Mouse (Mus musculus) right cerebral cortex, postnatal 36 days (tissue): Measurements from ENCODE around the gene Ppm1h.

Source experiments
- DNase-seq, 2 experiments: peaks; one replicate each; pipeline ENCODE4 v3.0.0; 2022; ENCODE audit warnings: low spot score in 2 of 2, mixed read lengths in 1 of 2

The Ppm1h gene

DNA sequence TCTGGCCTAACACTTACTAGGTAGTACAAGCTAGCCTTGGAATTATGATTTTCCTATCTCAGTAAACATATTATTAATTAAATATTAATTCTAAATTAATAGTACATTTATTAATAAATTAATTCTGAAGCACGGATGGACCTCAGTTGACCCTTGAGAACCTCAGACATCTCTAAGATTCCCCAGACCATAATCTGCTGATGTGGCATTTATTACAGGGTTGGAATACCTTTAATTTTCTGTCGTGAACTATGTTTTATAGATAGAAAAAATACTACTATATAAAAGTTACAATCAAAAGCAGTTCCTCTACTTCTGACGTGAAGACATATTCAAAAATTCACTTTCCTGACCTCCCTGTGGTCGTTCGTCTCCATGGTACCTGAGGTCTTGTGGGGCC is 19.8 kb downstream of the Ppm1h start:
- no peak for DNase-seq

DNA sequence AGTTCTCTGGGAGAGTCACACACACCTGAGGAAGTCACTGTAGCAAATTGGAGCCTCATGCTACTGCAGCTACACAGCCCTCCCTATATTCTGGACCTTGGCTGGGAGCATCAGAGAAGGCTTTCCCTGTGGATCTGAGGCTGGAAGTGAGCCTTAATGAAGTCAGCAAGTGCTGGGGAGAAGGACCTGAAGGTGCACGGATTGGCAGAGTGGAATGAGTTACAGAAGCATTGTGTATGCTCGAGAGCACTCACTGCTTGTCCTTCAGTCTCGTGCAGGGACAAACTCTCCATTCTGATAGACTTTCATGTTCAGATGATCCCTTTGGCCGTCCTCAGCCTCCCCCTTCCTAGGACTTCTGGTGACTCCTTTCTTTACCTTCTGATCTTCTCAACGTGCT is 26.3 kb downstream of the Ppm1h start:
- DNase-seq, result no peak

DNA sequence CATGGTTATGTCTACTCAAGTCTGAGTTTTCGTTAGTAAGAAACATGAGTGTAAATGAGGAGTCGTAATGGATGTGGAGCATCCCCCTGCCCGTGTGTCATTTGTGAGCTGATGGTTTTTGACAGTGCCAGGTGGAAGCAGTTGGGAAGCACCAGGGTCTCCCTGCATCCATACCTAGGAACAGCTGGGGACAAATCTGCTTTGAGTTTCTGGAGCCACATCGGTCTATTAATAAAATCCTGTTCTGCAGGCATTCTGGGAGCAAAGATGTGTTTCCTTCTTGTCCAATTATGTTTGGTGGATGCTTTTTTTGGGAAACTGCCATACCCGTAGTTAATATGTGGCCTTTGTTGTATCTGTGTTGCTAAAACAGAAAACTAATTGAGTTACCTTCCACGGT is 26.9 kb downstream of the Ppm1h start:
- no peak for DNase-seq

DNA sequence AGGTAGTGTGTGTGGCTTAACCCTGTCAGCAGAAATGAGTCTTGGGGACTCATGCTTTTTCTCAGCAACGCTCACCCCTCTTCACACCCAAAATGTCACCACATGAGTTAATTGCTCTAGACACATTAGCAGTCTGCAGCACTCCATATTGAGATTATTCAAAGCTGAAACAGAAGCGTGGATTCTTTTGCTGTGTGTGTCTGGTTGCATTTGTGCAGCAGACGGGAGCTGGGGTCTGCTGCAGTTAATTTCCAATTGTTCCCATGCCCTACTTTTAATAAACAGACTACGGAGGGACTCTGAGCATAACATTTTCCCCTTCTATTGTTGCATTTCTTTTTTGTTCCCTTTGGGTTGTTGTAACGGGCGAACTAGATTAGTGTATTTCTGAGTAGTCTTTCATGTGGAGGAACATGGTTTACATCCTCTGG is 32.8 kb downstream of the Ppm1h start:
- DNase-seq, result no peak

DNA sequence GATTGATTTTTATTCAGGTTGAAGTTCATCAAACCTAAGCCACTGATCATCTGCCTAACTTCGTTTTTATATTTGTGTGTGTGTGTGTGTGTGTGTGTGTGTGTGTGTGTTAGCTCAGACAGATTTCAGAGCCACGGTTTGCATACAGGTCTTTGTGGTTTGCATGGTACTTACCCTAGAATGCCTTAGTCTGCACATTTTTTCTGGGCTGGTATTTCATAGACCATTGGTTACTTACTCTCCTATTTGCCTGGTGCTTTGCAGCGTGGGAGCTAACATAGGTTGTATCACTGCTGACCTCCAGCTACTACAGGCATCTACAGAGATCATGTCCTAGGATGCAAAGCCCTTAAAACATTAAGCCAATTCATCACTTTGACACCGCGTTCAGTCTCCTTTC is 33.7 kb downstream of the Ppm1h start:
- no peak for DNase-seq

DNA sequence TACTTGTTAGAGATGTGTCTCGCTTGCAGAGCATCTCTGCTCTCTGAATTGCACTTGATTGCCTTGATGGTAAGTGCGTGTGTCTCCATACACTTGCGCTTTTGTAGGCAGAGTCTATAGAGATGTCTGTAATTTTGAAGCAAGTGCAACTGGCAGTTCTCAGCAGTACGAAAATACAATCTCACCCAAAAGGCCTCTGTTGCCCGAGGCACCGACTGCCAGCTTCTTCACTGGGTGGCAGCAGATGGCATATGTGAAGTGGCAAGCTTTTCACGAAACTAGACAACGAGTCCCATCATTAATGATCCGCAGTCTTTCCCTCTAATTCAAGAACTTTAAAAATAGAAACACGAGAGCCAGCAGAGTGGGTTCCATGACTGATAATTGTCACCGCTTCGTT is 37.3 kb downstream of the Ppm1h start:
- no peak for DNase-seq

DNA sequence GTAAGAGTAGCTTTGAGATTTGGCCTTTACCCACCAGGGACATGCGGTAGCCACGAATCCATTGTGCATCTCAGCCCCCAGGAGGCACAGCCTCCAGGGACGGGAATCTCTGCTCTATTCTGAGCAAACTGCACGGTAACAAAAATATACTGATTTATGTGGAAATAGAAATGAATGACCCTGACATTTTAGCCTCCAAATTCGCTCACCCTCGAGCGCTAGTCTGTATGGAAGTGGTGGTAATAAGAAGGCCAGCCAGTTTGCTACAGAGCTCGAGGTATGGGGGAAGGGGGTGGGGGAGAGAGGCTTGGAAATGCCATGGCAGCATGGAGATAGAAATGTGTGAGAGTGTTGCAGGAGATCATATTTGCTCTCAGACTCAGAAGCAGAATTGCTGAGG is 37.7 kb downstream of the Ppm1h start:
- no peak for DNase-seq

DNA sequence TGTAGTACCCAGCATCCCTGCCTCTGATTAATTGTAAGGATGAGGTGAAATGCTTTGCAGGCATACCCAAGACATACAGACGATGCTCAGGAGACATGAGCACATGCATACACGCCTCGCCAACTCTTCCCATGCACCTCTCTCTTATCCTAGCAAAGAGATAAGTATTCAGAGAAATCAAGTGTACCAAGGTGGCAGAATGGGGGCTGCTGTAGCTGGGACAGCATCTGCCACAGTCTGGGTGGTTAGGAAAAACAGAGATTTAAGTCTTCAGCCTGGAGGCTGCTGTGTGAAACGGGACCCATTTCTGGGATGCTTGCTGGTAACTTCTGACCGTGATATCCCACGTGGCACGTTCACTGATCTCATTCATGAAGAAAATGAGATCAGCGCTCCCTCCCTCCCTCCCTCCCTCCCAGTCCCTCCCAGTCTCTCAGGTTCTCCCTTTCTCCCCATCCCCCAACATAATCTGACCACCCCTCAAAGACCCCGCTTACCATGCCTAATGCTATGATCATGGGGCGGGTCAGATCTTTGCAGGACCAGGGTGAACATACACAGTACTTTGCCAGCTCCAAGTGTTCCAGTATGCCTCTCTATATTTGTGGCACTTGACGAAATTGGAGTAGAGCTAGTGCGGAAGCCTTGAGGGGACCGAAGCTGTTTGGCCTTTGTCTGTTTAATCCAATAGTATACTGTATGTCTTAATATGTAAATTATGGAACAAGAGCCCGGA is 38.3 kb downstream of the Ppm1h start:
- peak in 1 of 2 experiments; percentile 50 for DNase-seq

DNA sequence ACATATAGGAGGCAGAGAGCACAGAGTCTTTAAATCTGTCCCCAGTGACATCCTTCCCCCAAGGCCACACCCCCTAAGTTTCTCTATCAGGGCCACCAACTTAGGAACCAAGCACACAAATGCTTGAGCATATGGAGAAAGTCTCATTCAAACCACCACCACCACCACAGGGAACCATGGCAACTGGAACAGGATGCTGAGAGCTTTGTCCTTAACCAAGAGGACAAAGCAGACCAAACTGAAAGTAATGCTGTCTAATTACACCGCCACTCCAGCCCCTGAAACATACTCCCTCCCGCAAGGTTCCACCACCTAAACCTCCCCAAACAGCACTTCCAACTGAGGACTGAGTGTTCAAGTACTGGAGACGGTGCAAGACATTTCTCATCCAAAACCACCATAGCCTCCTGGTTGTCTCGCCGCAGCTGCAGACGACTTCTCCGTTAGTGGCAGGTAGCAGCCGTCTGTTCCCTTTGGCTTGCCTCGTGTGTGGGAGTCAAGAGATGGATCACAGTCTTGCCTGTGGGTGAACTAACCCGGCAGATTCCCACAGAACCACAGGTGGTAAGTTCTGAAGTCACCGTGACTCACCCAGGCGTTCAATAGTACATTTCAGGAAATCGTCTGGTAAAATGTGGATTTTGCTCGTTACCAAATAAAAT is 39.3 kb downstream of the Ppm1h start:
- DNase-seq, result peak; percentile 67 to 70

DNA sequence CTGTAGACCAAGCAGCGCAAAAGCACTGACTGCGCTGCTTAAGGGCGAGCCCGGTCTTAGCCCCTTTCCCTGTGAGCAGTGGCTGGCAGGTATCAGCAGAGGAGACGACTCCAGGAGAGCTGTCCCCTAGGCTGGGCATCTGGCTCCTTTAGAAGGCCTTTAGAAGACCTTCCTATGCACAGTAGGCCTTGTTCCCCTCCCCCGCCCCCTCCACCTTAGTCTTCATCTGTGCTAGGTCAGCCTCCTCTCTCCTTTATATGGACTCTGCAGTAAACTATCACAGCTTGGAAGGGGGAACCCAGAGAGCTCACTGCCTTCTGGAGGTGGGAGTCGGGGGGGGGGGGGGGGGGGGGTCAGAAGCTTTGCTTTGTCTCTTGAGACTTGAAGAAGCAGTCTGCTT is 40.4 kb downstream of the Ppm1h start:
- no peak for DNase-seq

DNA sequence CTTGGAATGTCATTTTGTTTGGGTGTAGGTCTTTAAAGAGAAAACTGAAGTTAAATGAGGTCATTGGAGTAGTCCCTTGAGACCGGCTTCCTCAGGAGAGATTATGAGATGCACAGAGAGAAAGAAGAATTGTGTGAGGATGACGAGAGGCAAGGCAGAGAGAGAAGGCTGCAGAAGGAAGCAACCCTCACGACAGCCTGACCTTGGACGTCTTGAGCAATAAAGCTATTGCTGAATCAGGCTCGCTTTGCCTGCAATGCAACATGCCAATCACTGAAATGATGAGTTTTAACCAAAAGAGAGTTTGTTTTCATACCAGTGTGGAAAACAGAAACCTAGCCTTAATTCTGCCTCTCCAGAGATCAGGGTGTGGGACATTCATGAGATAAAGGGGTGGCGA is 43.5 kb downstream of the Ppm1h start:
- no peak for DNase-seq

DNA sequence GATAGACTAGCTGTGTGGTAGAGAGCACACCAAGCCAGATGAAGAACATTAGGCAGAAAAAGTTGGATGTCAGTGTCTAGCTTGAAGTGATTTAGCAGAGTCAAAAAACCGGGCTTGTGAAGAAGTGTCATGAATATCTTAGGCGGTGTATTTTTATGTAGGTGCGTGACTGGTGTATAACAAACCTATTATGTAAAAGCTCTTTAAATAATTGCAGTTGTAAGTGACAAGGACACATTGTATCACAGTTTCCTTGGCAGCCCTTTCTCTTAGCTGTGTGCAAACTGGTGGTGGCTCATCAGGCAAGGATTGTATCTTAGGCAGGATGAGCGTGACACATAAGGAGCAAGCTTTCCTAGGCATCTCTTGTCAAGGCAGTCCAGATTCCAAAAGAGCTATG is 46.1 kb downstream of the Ppm1h start:
- DNase-seq, result peak in 1 of 2 experiments; percentile 81

DNA sequence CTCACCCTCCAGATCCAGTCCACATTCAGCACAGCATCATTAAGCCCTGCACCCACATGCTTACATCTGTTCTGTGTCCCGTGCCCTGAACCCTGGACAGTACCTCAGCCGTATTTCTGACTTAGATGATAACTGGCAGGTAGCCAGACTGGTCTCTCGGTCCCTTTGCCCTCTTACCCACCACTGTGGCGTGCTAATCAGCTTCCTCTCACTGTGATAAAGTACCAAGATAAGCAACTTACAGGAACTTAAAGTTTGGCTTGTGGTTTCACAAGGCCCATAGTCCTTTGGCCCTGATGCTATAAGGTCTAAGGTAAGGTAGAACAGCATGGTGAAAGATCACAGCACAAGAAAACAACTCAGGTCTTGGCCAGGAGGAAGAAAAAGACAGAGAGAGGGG is 48.7 kb downstream of the Ppm1h start:
- no peak for DNase-seq

DNA sequence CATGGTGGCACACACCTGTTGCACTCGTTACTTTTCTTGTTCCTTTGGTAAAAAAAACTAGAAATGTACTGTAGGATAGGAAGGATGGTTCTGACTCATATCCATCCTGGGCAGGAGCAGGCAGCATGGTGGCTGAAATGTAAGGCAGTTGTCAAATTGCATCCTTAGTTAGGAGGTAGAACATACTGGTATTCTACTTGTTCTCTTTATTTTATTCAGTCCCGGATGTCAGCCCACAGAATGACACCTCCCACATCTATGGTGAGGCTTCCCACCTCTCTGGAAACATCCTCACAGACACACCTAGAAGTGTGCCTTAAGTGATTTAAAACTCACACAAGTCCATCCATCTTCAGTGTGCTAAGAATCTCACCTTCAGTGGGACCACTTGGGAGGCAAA is 49.6 kb downstream of the Ppm1h start:
- DNase-seq, result no peak

DNA sequence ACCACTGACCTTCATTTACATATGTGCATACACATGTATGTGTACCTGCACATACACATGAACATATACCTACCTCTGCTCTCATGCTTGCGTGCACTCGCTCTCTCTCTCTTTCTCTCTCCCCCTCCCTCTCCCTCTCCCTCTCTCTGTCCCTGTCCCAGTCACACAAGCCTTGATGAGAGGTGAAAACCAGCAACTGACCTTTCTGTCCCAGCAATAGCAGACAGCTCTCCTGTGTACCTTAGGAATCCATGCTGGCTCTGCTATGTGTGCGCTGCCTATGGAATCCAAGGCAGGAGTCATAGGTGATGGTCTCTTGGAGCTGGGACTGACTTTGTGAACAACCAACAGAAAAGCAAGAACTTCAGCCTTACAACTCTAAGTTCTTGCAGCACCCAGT is 53.6 kb downstream of the Ppm1h start:
- no peak for DNase-seq

DNA sequence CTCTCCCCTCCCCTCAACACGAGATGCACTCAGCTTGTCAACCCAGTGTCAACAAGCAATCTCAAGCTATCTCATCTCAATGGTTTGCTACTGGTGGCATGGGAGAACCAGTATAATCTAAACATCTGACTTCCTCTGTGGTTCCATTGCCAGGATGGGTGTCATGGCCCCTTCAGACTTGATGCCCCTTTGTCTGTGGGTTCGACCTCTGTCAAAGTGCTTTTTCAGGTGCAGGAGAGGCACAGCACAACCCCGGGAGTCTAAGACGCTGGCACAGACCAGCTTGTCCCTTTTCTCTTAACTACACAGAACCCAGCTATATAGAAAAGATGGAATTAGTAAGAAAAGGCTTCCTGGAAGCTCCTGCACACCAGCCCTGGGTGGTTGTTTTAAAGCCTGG is 56.0 kb downstream of the Ppm1h start:
- no peak for DNase-seq

DNA sequence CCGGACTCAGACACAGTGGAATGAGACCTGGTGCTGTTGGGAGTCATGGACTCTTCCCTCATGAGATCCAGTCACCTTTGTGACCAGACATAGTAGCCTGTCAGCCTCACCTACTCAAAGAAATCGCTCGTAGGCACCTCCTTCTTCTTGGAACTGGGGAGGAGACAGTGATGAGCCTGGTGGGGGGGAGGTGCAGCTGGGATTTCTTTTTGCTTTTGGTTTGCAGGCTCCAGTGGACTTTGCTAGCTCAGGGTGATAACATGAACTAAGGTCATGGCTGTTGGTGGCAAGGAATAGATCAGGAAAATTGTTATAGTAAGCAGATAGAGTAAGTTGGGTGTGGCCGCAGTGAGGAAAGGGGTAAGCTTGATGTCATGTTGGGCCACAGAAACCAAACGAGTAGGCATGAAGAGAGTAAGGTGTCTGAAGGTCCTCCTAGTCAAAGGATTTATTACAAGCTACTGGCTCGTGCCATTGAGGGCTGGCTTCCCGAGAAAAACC is 56.8 kb downstream of the Ppm1h start:
- no peak for DNase-seq

DNA sequence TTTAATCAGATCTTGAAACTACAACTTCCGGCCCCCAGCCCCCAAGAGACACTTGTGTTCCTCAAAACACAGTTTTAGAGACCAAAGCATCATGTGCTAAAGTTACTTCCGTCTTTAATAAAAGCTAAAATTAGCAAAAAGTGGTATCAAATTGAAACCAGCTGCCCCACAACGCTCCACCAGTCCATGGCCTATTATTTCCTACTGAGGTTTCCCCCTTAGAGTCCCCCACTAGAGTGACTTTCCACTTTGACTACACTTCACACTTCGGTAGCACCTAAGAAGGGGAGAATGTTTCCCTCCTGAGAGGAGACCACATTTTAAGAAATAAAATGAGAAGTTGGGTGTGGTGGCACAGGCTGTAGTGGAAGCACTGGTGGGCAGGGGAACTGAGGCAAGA is 58.3 kb downstream of the Ppm1h start:
- no peak for DNase-seq

DNA sequence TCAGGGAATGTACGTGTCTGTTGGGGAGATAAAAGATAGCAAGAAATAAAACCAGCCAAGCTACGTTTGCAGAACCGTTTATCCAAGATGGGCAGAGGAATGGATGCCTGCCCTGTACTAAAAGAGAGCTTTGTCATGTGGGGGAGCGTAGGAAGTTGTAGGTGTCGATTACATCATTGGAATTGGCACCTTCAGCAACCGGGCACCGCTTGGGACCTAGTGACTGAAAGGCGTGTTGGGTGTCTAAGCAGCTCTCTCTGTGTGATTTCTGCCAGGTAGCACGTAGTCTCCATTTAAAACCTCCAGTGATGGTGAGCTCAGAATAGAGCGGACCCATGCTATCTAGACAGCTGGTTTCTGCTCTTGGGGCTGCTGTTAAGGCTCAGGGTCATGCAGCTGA is 60.0 kb downstream of the Ppm1h start:
- peak in 1 of 2 experiments; percentile 64 for DNase-seq

DNA sequence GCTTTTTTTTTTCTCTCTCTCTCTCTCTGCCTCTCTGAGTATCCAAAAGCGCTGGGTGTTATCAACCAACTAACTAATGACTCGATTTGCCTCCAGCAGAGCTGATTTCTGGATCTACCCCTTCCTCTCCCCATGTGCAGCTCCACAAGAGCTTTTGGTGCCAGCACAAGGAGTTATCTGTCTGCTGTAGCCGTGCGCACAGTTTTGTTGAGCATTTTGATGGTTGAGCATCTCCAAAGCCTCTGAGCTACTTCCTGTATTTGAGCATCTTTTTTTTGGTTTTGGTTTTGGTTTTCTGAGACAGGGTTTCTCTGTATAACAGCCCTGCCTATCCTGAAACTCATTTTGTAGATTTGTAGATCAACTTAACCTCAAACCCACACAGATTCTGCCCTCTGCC is 60.5 kb downstream of the Ppm1h start:
- DNase-seq, result no peak

DNA sequence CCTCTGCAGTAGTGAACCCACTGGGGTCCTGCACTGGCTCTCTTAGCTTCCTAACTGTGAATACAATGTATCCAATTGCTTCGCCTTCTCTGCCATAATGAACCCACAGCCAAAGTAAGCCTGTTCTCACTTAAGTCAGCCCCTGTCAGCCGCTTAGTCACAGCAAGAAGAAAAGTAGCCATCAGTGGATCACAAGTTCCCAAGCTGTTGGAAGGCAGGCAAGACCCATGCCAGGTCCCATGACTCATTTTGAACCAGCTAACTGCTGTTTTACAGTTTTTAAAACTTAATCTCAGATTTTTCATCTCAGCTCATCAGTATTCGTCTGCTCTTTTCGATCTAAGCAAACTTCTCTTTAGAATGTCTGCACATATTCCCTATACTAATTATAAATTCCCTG is 61.6 kb downstream of the Ppm1h start:
- no peak for DNase-seq

DNA sequence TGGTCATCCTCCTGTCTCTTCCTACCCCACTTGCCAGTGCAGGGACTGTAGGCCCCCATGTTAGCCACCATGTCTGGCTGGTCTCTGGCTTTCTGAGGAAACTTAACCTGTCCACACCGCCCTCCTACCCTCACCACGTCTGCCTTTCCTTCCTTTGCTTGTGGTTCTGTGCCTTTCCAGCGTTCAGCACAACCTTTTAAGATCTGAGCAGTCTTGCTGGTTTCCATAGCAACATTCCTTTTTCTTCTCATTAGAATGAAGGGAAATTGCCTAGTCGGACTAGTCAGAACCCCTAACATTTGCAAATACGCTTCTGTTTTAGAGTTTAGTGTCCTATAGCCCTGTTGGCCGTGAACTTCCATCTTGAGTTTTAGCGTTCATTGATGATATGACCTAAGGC is 62.6 kb downstream of the Ppm1h start:
- no peak for DNase-seq

DNA sequence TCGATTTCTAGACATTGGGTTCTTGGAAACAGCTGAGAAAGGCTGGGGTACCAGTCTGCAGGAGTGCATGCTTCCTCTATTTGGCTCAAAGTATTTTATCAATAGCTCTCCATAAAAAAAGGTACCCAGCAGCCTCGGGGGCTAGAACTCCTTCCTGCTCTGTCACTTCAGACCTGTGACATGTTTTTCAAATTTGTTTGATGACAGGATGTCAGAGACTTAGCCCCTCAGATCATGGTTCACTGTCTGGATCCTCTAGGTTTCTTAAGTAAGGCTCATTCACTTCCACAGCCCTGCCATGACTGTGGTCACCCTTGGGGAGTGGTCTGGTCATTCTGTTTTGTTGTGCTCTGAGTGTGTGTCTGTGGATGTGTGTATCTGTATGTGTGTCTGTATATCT is 63.6 kb downstream of the Ppm1h start:
- no peak for DNase-seq

DNA sequence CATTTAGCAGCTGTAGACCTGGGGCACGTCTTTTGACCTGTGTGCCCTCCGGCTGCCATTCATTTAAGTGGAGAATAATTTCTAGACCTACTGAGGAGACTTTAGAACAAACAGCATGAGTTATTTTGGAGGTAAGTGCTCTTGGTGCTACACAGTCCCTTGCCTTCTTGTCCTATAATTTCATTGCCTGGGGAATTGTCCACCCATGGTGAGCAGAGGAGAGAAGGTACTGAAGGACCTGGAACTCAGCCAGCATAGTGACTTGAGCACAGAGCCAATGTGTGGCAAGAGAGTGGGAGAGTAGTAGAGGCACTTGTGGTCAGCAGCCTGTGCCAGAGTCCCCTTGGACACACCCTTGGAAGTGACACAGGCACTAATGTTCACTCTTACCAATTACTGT is 64.8 kb downstream of the Ppm1h start:
- no peak for DNase-seq
